Mouse (Mus musculus) E14TG2a.4 (cell line): ENCODE measurements around the gene Kif12.

Experiments used
- CTCF ChIP-seq: conservative IDR thresholded peaks from 2 replicates; pipeline ENCODE4 v1.5.1; 2014; ENCODE audit warnings: low read length
- NANOG ChIP-seq: IDR thresholded peaks from 2 replicates; pipeline ENCODE4 v1.6.1; 2014; ENCODE audit warnings: borderline replicate concordance, low read length, mixed read lengths
- POU5F1 ChIP-seq: IDR thresholded peaks from 2 replicates; pipeline ENCODE4 v1.6.1; 2014; ENCODE audit warnings: low read length, borderline replicate concordance

GRCm38 (mm10) chr4:63171122-63171521 lies 809 bp downstream of the Kif12 start:
- TF ChIP-seq CTCF (no peak), POU5F1 (no peak), NANOG (no peak)
